Mouse (Mus musculus) lung, adult 2 months (tissue): ENCODE measurements around the gene Ccdc172.

Source experiments
- CTCF ChIP-seq: fragments of 200-500 bp; IDR thresholded peaks from 2 replicates; pipeline ENCODE4 v1.5.1; 2011; ENCODE audit warnings: mild to moderate bottlenecking, low read length, control low read depth; ENCODE audit not compliant: insufficient read depth
- POLR2A ChIP-seq: fragments of 200-500 bp; IDR thresholded peaks from 2 replicates; pipeline ENCODE4 v1.6.1; 2011; ENCODE audit warnings: low read depth, mild to moderate bottlenecking, control low read depth, low read length, borderline replicate concordance; ENCODE audit errors: extremely low read depth

DNA sequence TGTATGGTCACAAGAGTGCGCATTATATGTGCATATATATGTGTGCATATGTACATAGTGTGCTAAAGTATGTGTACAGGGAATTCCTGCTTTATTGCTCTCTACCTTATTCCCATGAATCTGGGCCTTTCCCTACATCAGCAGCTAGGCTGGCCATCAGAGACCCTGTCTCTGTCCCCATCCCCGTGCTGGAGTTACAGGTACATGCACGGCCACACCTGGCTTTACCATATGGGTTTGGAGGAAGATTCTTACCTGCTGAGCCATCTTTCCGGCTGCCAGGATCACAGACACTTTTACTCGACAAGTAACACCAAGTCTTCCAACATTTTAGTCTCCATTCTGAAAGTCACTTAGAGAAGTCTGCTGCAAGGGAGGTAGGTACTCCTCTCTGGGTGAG is 71.2 kb downstream of the Ccdc172 start:
- TF ChIP-seq CTCF (no peak), POLR2A (no peak)
